Mouse (Mus musculus) embryonic facial prominence, embryonic 13.5 days (tissue): Measurements from ENCODE around the gene Plxna1. TPM values are rescaled to one million over a fixed set of nuclear protein-coding genes. Genes with fewer than 3 reads are reported as not detected.

Experiments used
- ATAC-seq: fragments of 200-750 bp; cut with Nextera tagmentation; 2 replicates; pipeline ENCODE4 v1.8.0; 2017; ENCODE audit warnings: low read depth; ENCODE audit not compliant: insufficient number of reproducible peaks, insufficient read depth, low FRiP score, low TSS enrichment
- H3K27ac ChIP-seq: fragments of 300-500 bp; sonication (generic); 2 replicates; pipeline ENCODE4 v1.5.1; 2015; ENCODE audit warnings: moderate library complexity, mild to moderate bottlenecking, inconsistent platforms
- H3K27me3 ChIP-seq: fragments of 300-500 bp; sonication (generic); 2 replicates; pipeline ENCODE4 v1.6.1; 2015; ENCODE audit warnings: mild to moderate bottlenecking, inconsistent platforms
- H3K36me3 ChIP-seq: fragments of 300-500 bp; sonication (generic); 2 replicates; pipeline ENCODE4 v1.6.1; 2015; ENCODE audit warnings: mild to moderate bottlenecking, inconsistent platforms
- H3K4me1 ChIP-seq: fragments of 300-500 bp; sonication (generic); 2 replicates; pipeline ENCODE4 v1.6.1; 2015; ENCODE audit warnings: inconsistent platforms
- H3K4me2 ChIP-seq: fragments of 300-500 bp; sonication (generic); 2 replicates; pipeline ENCODE4 v1.6.1; 2015; ENCODE audit warnings: moderate library complexity, mild to moderate bottlenecking, inconsistent platforms
- H3K4me3 ChIP-seq: fragments of 300-500 bp; sonication (generic); 2 replicates; pipeline ENCODE4 v1.5.1; 2015; ENCODE audit warnings: mild to moderate bottlenecking, inconsistent platforms
- H3K9ac ChIP-seq: fragments of 300-500 bp; sonication (generic); 2 replicates; pipeline ENCODE4 v1.6.1; 2015; ENCODE audit warnings: mild to moderate bottlenecking, inconsistent platforms
- H3K9me3 ChIP-seq: fragments of 300-500 bp; sonication (generic); 2 replicates; pipeline ENCODE4 v1.6.1; 2016; ENCODE audit warnings: inconsistent platforms
- WGBS: fragments of 180-500 bp; shearing (Covaris S2); methylation state at CpG from one replicate; pipeline ENCODE4 v1.1.7; 2015; ENCODE audit warnings: mixed read lengths; 5-methylcytosine and 5-hydroxymethylcytosine counted together
- polyA plus RNA-seq: library from polyadenylated mRNA; unstranded; fragments of >200 nt; fragmentation: Nextera tagmentation; extraction: Ambion mirVana; gene quantifications from 2 replicates; pipeline ENCODE4 v1.2.1, GENCODE M21; 2015

Gene Plxna1
- polyA plus RNA-seq, 1 experiment from 2014 or later = 31.8 TPM

DNA sequence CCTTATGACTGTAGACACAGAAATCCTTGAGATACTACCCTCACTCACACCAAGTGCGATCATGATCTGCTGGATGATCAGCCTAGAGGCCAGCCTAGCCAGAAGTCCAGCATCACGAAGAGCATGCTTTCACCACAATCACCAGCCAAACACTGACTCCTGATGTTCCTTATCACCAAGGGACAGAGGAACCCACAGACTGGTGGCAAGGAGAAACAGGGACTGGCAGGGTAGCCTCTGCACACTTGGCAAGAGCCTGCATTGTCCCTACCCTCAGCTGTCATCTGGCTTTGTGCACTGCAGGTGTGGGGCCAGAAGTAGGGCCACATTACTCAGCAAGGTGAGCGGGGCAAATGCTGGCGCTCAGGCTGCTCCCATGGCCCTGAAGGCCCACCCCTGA is 37.6 kb downstream of the Plxna1 start:
- ATAC-seq = no peak
- H3K4me1 ChIP-seq = no peaks in the 10 kb centered on the region
- WGBS = 96% methylated on average over 4 of the region's 4 CpGs
- H3K27ac ChIP-seq = no peak overlapping the region
- H3K36me3 ChIP-seq = peaks cover 93% of the 10 kb centered on the region
- no peak overlapping the region for H3K4me3 ChIP-seq
- H3K9ac ChIP-seq = no peak overlapping the region
- no peaks in the 10 kb centered on the region for H3K27me3 ChIP-seq
- H3K4me2 ChIP-seq = no peak overlapping the region
- no peaks in the 10 kb centered on the region for H3K9me3 ChIP-seq

DNA sequence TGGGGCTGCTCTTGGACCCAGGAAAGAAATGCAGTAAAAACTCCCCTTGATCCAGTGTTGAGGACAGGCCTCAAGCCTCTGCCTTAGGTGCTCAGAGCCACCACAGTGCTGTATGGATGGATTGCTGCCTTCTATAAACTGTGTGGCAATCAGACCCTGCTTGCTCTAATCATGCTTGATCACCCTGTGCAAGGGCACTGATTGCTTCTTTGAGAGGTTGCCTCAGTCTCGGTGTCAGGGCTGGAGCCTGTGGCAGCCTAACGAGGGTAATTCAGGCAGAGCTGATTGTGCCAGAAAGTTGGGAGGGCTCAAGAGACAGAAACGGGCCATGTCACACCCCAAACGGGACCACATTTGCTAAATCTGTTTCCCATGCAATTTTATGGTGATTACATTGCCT is 47.2 kb downstream of the Plxna1 start:
- Histone ChIP-seq H3K4me1 (peaks cover 9% of the 10 kb centered on the region), H3K9me3 (no peaks in the 10 kb centered on the region), H3K27me3 (no peaks in the 10 kb centered on the region), H3K27ac (no peak overlapping the region), H3K36me3 (peaks cover 42% of the 10 kb centered on the region), H3K9ac (no peak overlapping the region), H3K4me3 (no peak overlapping the region), H3K4me2 (no peak overlapping the region)
- ATAC-seq = no peak
- WGBS = 49% methylated on average over 4 of the region's 4 CpGs

DNA sequence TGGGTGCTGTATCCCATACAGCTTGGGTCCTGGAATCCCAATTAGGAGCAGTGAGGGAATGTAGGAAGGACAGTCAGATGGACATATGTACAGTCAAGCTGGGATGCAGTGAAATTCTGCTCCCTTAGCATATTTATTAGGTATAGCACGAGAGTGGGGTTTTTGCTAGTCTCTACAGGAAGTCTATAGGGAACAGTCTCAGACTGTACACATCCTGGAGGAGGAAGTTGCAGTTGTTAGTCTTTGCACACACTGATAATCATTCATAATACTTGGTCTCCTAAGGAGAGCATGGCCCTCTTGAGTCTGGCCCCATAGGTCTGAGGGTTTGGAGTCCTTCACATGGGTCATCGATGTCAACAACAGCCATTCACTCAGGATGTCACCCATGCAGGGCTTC is 50.9 kb downstream of the Plxna1 start:
- H3K27me3 ChIP-seq = no peaks in the 10 kb centered on the region
- no peak overlapping the region for H3K27ac ChIP-seq
- H3K36me3 ChIP-seq = peaks cover 4% of the 10 kb centered on the region
- peaks cover 7% of the 10 kb centered on the region; the same call in 1 of the 2 replicates for H3K9me3 ChIP-seq
- peaks cover 9% of the 10 kb centered on the region for H3K4me1 ChIP-seq
- H3K4me2 ChIP-seq = no peak overlapping the region
- H3K9ac ChIP-seq = no peak overlapping the region
- WGBS = 87% methylated on average over 2 of the region's 2 CpGs
- no peak for ATAC-seq
- no peak overlapping the region for H3K4me3 ChIP-seq

DNA sequence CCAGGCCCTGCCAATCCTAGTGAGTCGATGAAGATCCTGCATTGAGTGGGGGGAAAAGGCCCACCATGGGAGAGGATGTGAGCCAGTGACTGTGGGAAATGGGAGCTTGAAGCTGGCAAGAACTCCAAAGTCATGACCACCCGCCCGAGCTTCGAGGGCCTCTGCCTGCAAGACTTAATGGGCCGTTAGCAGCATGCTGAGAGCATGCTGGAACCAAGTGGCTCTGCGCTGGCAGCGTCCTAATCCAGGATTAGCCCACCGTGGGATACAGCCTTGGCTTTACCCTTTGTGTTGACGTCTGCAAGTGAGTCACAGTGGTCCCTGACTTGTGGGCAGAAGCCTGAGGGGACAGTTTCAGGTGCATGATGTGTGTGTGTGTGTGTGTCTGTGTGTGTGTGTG is 52.2 kb downstream of the Plxna1 start:
- Histone ChIP-seq H3K4me1 (peaks cover 1% of the 10 kb centered on the region; the same call in 1 of the 2 replicates), H3K9me3 (peaks cover 12% of the 10 kb centered on the region; the same call in 1 of the 2 replicates), H3K27me3 (no peaks in the 10 kb centered on the region), H3K4me2 (no peak overlapping the region), H3K4me3 (no peak overlapping the region), H3K9ac (no peak overlapping the region), H3K27ac (no peak overlapping the region), H3K36me3 (no peaks in the 10 kb centered on the region)
- no peak for ATAC-seq
- WGBS = 46% methylated on average over 9 of the region's 9 CpGs

DNA sequence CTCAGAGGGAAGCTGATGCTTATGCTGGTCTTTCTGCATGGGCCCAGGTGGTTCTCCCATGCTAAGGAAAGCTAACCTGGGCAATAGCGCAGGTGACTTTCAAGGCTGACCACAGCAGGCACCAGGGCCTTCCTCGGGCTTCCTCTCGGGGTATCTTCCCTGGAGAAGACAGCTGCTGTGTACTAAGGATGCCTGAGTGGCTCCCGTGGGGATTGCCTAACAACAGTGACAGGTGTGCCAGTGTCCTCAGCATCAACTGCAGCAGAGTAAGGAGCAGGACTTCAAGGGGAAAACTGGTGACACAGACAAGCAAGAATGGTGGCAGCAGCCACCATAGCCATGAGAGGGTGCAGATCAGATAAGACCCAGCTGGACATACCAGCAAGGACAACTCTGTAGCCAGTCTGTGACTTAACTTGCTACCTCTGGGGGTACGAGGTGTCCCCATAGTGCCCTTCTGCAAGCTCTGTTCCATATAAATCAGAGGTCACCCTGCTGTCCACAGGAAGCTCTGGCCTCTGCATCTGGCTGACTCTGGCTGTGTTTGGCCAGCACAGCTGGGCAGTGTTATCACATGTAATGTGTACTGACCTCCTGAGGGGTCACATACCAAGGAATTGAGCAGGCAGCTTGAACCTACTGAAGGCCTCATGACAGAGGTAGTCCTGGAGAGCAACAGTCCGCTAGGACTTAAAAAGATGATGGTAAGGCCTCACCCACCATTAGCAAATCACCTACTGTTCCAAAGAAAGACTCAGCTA is 54.0 kb downstream of the Plxna1 start:
- Histone ChIP-seq H3K9ac (no peak overlapping the region), H3K9me3 (peaks cover 12% of the 10 kb centered on the region; the same call in 1 of the 2 replicates), H3K4me2 (no peak overlapping the region), H3K4me1 (no peaks in the 10 kb centered on the region), H3K27me3 (no peaks in the 10 kb centered on the region), H3K36me3 (no peaks in the 10 kb centered on the region), H3K4me3 (no peak overlapping the region), H3K27ac (no peak overlapping the region)
- no peak for ATAC-seq
- 68% methylated on average over 6 of the region's 6 CpGs for WGBS

DNA sequence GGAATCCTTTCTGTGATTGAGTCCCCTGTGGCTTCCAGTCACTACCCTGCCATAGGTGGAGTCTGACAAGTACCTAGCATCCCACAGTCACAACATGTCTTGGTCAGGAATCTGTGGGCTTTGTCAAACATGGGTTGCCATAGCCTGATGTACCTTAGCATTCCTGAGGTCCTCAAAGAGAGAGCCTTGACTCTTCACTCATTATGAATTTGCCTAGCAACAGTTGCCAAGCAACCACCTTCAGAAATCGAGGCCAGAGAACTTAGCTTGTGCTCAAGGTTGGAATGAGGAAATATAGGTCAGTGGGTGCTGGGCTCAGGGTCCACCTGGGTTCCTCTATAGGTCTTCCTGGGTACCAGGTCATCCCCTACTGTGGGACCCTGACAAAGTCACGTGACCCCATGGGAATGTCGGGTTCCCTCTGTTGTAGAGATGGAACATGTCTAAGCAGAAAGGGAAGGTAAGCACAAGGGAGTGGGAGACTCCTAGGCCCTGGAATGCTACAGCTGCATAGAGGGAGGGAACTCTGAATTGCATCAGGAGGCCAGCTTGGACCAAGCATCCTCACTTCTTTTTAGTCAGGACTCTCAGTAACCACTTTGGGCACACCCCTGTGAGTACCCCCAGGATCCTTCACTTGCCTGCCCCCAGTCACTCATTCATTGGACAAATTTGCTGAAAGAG is 57.9 kb downstream of the Plxna1 start:
- Histone ChIP-seq H3K27me3 (no peaks in the 10 kb centered on the region), H3K36me3 (no peaks in the 10 kb centered on the region), H3K9me3 (peaks cover 12% of the 10 kb centered on the region; the same call in 1 of the 2 replicates), H3K27ac (no peak overlapping the region), H3K4me1 (no peaks in the 10 kb centered on the region), H3K4me3 (no peak overlapping the region), H3K9ac (no peak overlapping the region), H3K4me2 (no peak overlapping the region)
- 60% methylated on average over 3 of the region's 3 CpGs for WGBS
- no peak for ATAC-seq

DNA sequence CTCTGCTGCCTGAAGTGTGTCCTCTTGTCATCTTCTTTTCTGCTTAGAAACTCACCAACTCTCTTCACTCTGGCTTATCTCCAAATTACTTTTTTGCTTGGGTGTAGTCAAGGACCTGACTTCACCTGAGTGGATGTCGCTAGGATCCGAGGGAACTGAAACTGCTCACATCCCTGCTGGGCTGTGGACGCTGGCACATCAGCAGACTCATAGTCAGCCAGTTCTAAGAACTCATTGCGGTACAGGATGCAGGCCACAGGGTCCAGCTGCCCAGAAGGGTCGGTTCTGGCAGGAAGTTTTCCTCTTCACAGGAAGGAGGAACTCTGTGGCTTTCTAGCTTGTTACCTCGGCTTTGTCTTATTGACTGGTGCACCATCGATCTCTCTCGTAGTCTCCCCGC is 62.6 kb downstream of the Plxna1 start:
- ATAC-seq = no peak
- H3K4me1 ChIP-seq = no peaks in the 10 kb centered on the region
- H3K27me3 ChIP-seq = no peaks in the 10 kb centered on the region
- no peaks in the 10 kb centered on the region for H3K9me3 ChIP-seq
- 76% methylated on average over 9 of the region's 9 CpGs for whole genome bisulfite sequencing
- no peak overlapping the region for H3K4me3 ChIP-seq
- H3K4me2 ChIP-seq = no peak overlapping the region
- no peak overlapping the region for H3K27ac ChIP-seq
- no peaks in the 10 kb centered on the region for H3K36me3 ChIP-seq
- no peak overlapping the region for H3K9ac ChIP-seq

DNA sequence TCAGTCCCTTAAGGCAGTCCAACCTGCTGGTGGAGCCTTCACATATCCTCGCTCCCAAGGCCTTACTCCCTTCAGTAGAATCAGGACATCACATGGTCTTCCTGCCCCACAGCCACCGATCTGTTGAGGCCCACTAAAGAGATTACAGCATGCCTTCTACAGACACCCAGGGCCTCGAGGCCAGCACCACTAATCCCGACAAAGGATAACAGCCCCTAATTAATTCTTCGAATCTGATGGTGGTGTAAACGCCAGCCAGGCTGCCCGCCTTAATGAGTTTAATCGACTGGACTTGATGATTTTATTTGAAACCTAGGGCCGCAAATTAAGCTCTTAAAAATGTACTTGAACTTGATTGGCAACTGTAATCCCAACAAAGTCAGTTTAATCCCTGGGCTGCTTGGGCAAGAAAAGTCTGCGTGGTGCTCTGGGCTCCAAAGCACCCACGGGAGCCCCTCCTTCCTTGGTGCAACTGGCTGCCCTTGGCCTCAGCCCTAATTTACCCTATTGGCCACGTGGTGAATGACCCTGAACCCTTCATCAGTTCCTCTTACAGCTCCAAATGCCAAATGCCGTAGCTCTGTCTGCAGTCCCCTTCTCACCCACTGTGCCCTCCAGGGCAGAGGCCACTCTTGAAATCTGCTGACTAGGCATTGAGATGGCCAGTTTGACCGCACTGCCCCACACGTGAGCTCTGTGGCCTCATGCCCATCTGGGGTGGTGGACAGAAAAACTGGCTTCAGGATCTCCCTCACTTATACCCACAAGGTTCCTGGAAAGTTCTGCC is 65.3 kb downstream of the Plxna1 start:
- Histone ChIP-seq H3K4me1 (no peaks in the 10 kb centered on the region), H3K4me2 (no peak overlapping the region), H3K9ac (no peak overlapping the region), H3K9me3 (no peaks in the 10 kb centered on the region), H3K27ac (no peak overlapping the region), H3K27me3 (no peaks in the 10 kb centered on the region), H3K36me3 (no peaks in the 10 kb centered on the region), H3K4me3 (no peak overlapping the region)
- ATAC-seq = no peak
- 64% methylated on average over 15 of the region's 15 CpGs for WGBS

DNA sequence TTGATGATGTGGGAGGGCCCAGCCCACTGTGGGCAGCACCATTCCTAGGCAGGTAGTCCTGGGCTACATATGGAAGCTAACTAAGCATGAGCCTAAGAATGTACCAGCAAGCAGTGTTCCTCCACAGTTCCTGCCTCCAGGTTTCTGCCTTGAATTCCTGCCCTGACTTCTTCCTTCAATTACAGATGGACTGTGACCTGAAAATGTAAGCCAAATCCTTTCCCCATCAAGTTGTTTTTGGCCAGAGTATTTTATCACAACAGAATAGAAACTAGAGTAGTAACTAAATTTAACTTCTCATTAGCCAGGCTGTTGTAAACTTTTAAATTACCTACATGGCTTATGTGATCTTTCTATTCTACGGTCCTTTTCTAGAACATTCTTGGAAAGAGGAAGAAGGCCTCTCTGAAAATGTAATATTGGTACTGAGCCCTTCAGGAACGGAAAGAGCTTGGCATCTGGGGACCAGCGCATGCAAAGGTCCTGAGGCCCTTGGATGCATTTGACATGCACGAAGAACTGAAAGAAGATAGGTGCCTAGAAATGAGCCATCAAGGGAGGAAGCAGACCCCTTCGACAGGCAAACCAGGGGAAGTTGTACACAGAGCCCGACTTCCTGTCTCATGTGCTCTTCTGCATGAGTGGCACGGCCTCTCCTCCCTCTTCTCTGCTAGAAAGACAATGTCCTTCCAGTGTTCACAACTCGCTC is 66.3 kb downstream of the Plxna1 start:
- Histone ChIP-seq H3K9me3 (no peaks in the 10 kb centered on the region), H3K36me3 (no peaks in the 10 kb centered on the region), H3K4me1 (no peaks in the 10 kb centered on the region), H3K4me2 (no peak overlapping the region), H3K27ac (no peak overlapping the region), H3K27me3 (no peaks in the 10 kb centered on the region), H3K4me3 (no peak overlapping the region), H3K9ac (no peak overlapping the region)
- WGBS = 81% methylated on average over 8 of the region's 8 CpGs
- no peak for ATAC-seq

DNA sequence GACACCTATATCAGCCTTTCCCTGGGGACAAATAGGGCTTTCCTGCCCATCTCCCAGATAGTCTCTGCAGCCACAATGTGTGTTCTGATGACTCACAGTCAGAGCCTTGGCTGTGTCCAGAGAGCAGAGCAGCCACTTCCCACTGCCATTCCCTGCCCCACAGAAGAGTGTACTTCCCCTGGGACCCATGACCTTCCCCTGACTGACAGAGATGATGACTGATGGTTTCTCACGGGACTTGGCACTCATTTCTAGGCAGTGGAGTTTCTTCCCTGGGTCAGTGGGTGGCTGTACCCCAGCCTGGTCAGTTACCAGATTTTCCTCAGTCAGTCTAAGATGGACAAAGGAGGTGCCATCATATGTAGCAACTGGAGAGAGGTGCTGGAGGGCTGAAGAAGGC is 67.8 kb downstream of the Plxna1 start:
- 65% methylated on average over 1 of the region's 1 CpGs for WGBS
- H3K27me3 ChIP-seq = no peaks in the 10 kb centered on the region
- no peaks in the 10 kb centered on the region for H3K4me1 ChIP-seq
- no peaks in the 10 kb centered on the region for H3K36me3 ChIP-seq
- H3K4me2 ChIP-seq = no peak overlapping the region
- no peak overlapping the region for H3K9ac ChIP-seq
- H3K4me3 ChIP-seq = no peak overlapping the region
- ATAC-seq = no peak
- no peak overlapping the region for H3K27ac ChIP-seq
- H3K9me3 ChIP-seq = no peaks in the 10 kb centered on the region

DNA sequence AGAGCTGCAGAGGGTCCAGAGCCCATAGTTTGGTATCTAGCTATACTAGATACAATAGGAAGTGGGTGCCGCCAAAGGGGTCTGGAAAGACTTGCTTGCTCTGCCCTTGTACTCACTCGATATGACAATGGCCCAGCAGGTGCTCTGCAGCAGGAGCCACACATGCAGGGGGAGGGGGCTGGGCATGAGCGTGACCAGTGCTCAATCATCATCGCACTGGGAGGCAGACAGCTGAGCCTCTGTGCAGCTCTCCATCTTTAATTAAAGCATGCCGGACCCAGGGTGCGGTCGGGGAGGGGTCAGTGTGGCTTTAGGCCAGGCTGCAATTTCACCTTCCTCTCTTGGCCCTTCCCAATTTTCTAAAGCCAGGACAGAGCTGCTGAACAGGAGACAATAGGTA is 70.9 kb downstream of the Plxna1 start:
- H3K4me1 ChIP-seq = peaks cover 7% of the 10 kb centered on the region; the same call in 1 of the 2 replicates
- no peak for ATAC-seq
- no peak overlapping the region for H3K9ac ChIP-seq
- WGBS = 19% methylated on average over 7 of the region's 7 CpGs
- no peaks in the 10 kb centered on the region for H3K36me3 ChIP-seq
- H3K9me3 ChIP-seq = no peaks in the 10 kb centered on the region
- H3K4me3 ChIP-seq = no peak overlapping the region
- no peaks in the 10 kb centered on the region for H3K27me3 ChIP-seq
- H3K27ac ChIP-seq = no peak overlapping the region
- H3K4me2 ChIP-seq = no peak overlapping the region
